Mouse (Mus musculus) C2C12 (cell line): ENCODE measurements around the gene Ptrhd1. TPM values are rescaled to one million over a fixed set of nuclear protein-coding genes. Genes with fewer than 3 reads are reported as not detected.
"Not testable (repeated sequence)": the region's sequence is repeated elsewhere in the genome, so short reads cannot be mapped to it uniquely, and the experiment has no call there.

Source experiments
- H3K27me3 ChIP-seq: one replicate; pipeline ENCODE4 v1.6.1; 2011; ENCODE audit not compliant: control insufficient read depth, insufficient read depth, insufficient read length
- H3K36me3 ChIP-seq: one replicate; pipeline ENCODE4 v1.6.1; 2011; ENCODE audit not compliant: control insufficient read depth, insufficient read depth
- H3K4me3 ChIP-seq: one replicate; pipeline ENCODE4 v1.5.1; 2011; ENCODE audit warnings: mild to moderate bottlenecking, control low read depth; ENCODE audit not compliant: poor library complexity, insufficient read depth, severe bottlenecking
- H3K79me2 ChIP-seq: one replicate; pipeline ENCODE4 v1.6.1; 2011; ENCODE audit not compliant: control insufficient read depth, insufficient read depth
- H3K79me3 ChIP-seq: one replicate; pipeline ENCODE4 v1.6.1; 2011; ENCODE audit warnings: low read depth, control low read depth
- H3ac ChIP-seq: one replicate; pipeline ENCODE3; 2011; ENCODE audit warnings: low read depth; ENCODE audit not compliant: control insufficient read depth, insufficient read length
- CEBPB ChIP-seq: IDR thresholded peaks from one replicate; pipeline ENCODE4 v1.6.1; 2011; ENCODE audit warnings: low read depth, mild to moderate bottlenecking, control low read depth, moderate library complexity
- CTCF ChIP-seq: IDR thresholded peaks from one replicate; pipeline ENCODE4 v1.5.1; 2011; ENCODE audit not compliant: control insufficient read depth, insufficient read depth, insufficient read length
- FOSL1 ChIP-seq: IDR thresholded peaks from one replicate; pipeline ENCODE4 v1.8.0; 2011; ENCODE audit warnings: mild to moderate bottlenecking, low read length; ENCODE audit not compliant: poor library complexity, insufficient read depth, severe bottlenecking
- MAX ChIP-seq: IDR thresholded peaks from one replicate; pipeline ENCODE4 v1.6.1; 2011; ENCODE audit warnings: mild to moderate bottlenecking, control low read depth
- MYOD1 ChIP-seq: IDR thresholded peaks from one replicate; pipeline ENCODE4 v1.6.1; 2011; ENCODE audit warnings: low read depth; ENCODE audit not compliant: control insufficient read depth, insufficient read length
- MYOG ChIP-seq: IDR thresholded peaks from one replicate; pipeline ENCODE4 v1.6.1; 2011; ENCODE audit not compliant: control insufficient read depth, insufficient read length; ENCODE audit errors: extremely low read depth
- USF1 ChIP-seq: IDR thresholded peaks from one replicate; pipeline ENCODE4 v1.6.1; 2011; ENCODE audit warnings: low read depth, mild to moderate bottlenecking, control low read depth, moderate library complexity
- polyA plus RNA-seq: library from polyadenylated mRNA; unstranded; fragments of >200 nt; fragmentation: generic; extraction: Trizol; gene quantifications from one replicate; pipeline ENCODE4 v1.2.1, GENCODE M21; 2012; ENCODE audit warnings: missing spikeins

The Ptrhd1 gene
- polyA plus RNA-seq, 1 experiment = 4.1 TPM

GRCm38 (mm10) chr12:4237481-4237880 is 3.7 kb downstream of the Ptrhd1 start:
- no peaks in the 10 kb centered on the region for H3K36me3 ChIP-seq
- no peak for TF ChIP-seq FOSL1
- TF ChIP-seq USF1 = no peak
- no peak for TF ChIP-seq MYOD1
- TF ChIP-seq MAX = no peak
- no peak for TF ChIP-seq MYOG
- no peak for TF ChIP-seq CTCF
- TF ChIP-seq CEBPB = no peak
- H3K4me3 ChIP-seq = no peak overlapping the region
- H3K79me3 ChIP-seq = peaks cover 11% of the 10 kb centered on the region
- peaks cover 18% of the 10 kb centered on the region for H3K79me2 ChIP-seq
- no peak overlapping the region for H3ac ChIP-seq
- no peaks in the 10 kb centered on the region for H3K27me3 ChIP-seq

GRCm38 (mm10) chr12:4240281-4240680 is 6.5 kb downstream of the Ptrhd1 start:
- not testable (repeated sequence) for H3ac ChIP-seq, H3K4me3 ChIP-seq, H3K79me3 ChIP-seq, H3K27me3 ChIP-seq, H3K79me2 ChIP-seq, H3K36me3 ChIP-seq

- Histone ChIP-seq H3K36me3 (no peaks in the 10 kb centered on the region), H3K4me3 (no peak overlapping the region), H3K27me3 (no peaks in the 10 kb centered on the region), H3K79me3 (no peaks in the 10 kb centered on the region), H3ac (no peak overlapping the region), H3K79me2 (no peaks in the 10 kb centered on the region)
- TF ChIP-seq MAX = no peak
- no peak for TF ChIP-seq MYOG
- no peak for TF ChIP-seq CTCF
- no peak for TF ChIP-seq FOSL1
- no peak for TF ChIP-seq MYOD1
- TF ChIP-seq CEBPB = no peak
- TF ChIP-seq USF1 = no peak
Measured at GRCm38 (mm10) chr12:4243805-4244204, 10.0 kb downstream of the Ptrhd1 start.

- H3K79me2 ChIP-seq = no peaks in the 10 kb centered on the region
- no peaks in the 10 kb centered on the region for H3K27me3 ChIP-seq
- no peak for TF ChIP-seq MYOG
- no peak for TF ChIP-seq FOSL1
- no peak for TF ChIP-seq USF1
- TF ChIP-seq CTCF = no peak
- no peak for TF ChIP-seq CEBPB
- TF ChIP-seq MAX = no peak
- no peak for TF ChIP-seq MYOD1
- H3K36me3 ChIP-seq = no peaks in the 10 kb centered on the region
- H3K79me3 ChIP-seq = no peaks in the 10 kb centered on the region
- H3ac ChIP-seq = no peak overlapping the region
- no peak overlapping the region for H3K4me3 ChIP-seq
Measured at GRCm38 (mm10) chr12:4245742-4246141, 11.9 kb downstream of the Ptrhd1 start.

GRCm38 (mm10) chr12:4249786-4250185 is 16.0 kb downstream of the Ptrhd1 start:
- no peaks in the 10 kb centered on the region for H3K79me3 ChIP-seq
- H3K36me3 ChIP-seq = no peaks in the 10 kb centered on the region
- no peaks in the 10 kb centered on the region for H3K27me3 ChIP-seq
- H3K4me3 ChIP-seq = no peak overlapping the region
- H3K79me2 ChIP-seq = no peaks in the 10 kb centered on the region
- TF ChIP-seq MYOG (no peak), CTCF (no peak), USF1 (no peak), MYOD1 (no peak), MAX (no peak), FOSL1 (no peak), CEBPB (no peak)
- no peak overlapping the region for H3ac ChIP-seq

- no peak overlapping the region for H3K4me3 ChIP-seq
- no peaks in the 10 kb centered on the region for H3K79me3 ChIP-seq
- no peak overlapping the region for H3ac ChIP-seq
- H3K27me3 ChIP-seq = no peaks in the 10 kb centered on the region
- H3K79me2 ChIP-seq = no peaks in the 10 kb centered on the region
- no peak for TF ChIP-seq MYOG
- TF ChIP-seq MAX = no peak
- no peak for TF ChIP-seq MYOD1
- no peaks in the 10 kb centered on the region for H3K36me3 ChIP-seq
Measured at GRCm38 (mm10) chr12:4252742-4253655, 19.2 kb downstream of the Ptrhd1 start.
